Mouse (Mus musculus): ENCODE data around the gene Galnt18.

- no peak for TF ChIP-seq CTCF (IDR thresholded peaks at IDR 0.05; ENCODE audit: borderline replicate concordance, control insufficient read depth, extremely low read depth, insufficient read depth, low read length, poor library complexity)
- TF ChIP-seq POLR2A (IDR thresholded peaks at IDR 0.05; ENCODE audit: control insufficient read depth, extremely low read depth, insufficient read depth, low read length, poor library complexity) = no peak
Measured at GRCm38 (mm10) chr7:111714639-111715360, 65.0 kb downstream of the Galnt18 start.
